Mouse (Mus musculus) megakaryocyte, adult 5-6 weeks (primary cell): ENCODE measurements around the gene B3gat2. TPM values are rescaled to one million over a fixed set of nuclear protein-coding genes. Genes with fewer than 3 reads are reported as not detected.

ENCODE experiments used
- total RNA-seq, 2 experiments: library from RNA; stranded (forward) in 1 of 2; stranded (reverse) in 1 of 2; fragments of 153-499, 151-499 nt in 1 of 2; fragments of 221-1000, 200-1000 nt in 1 of 2; gene quantifications; 2 replicates each; pipeline versions ENCODE4 v1.2.3 to v1.2.4; 2015 to 2017

Gene B3gat2
- total RNA-seq, 2 experiments from 2014 or later, result 0.04 TPM; not detected in 1

Other genes with a start within 250 kb of the B3gat2 start
- 63.1 and 70.6 TPM in 2 replicates for gene Smap1, start 160.6 kb downstream of the B3gat2 start, total RNA-seq (2015)
- 28.7 and 39.4 TPM in 2 replicates for gene Smap1, start 160.6 kb downstream of the B3gat2 start, total RNA-seq (2017)
- gene Sdhaf4, start 243.9 kb downstream of the B3gat2 start, total RNA-seq (2015), result 17.3 and 20.7 TPM in 2 replicates
- gene Sdhaf4, start 243.9 kb downstream of the B3gat2 start, total RNA-seq (2017), result 4.4 and 4.9 TPM in 2 replicates